Mouse (Mus musculus): ENCODE measurements around the gene Rpusd2. TPM values are rescaled to one million over a fixed set of nuclear protein-coding genes. Genes with fewer than 3 reads are reported as not detected.

The Rpusd2 gene
- polyA plus RNA-seq, 1 experiment: 16.2 TPM

GRCm38 (mm10) chr2:119024536-119025238 is 9.9 kb upstream of the Rpusd2 start:
- H3K4me1 ChIP-seq (ENCODE audit: control insufficient read depth, insufficient read depth, low read length): no peaks in the 10 kb centered on the region
- no peak overlapping the region for H3K9ac ChIP-seq (ENCODE audit: low read depth, poor library complexity, severe bottlenecking)
- H3K36me3 ChIP-seq (ENCODE audit: control insufficient read depth, insufficient read depth, low read length, poor library complexity, severe bottlenecking): peaks cover 8% of the 10 kb centered on the region; the same call in 1 of the 2 replicates
- no peaks in the 10 kb centered on the region for H3K27me3 ChIP-seq (ENCODE audit: control insufficient read depth, insufficient read depth, low read length, poor library complexity, severe bottlenecking)
- no peak overlapping the region for H3K27ac ChIP-seq (ENCODE audit: insufficient read depth, low read length)
- H3K9me3 ChIP-seq (replicated peaks; ENCODE audit: control insufficient read depth, insufficient read depth, low read length, poor library complexity, severe bottlenecking): 0 out of 2 replicates have a peak, but pooled peaks cover 3% of the 10 kb centered on the region
- no peak overlapping the region for H3K4me3 ChIP-seq (ENCODE audit: low read depth, low read length)
- TF ChIP-seq CTCF (IDR thresholded peaks at IDR 0.05; ENCODE audit: low read depth, low read length): peak; percentile 22
- TF ChIP-seq EP300 (IDR thresholded peaks at IDR 0.05; ENCODE audit: insufficient read depth, low read depth, low read length): no peak

- Histone ChIP-seq H3K4me3 (ENCODE audit: low read depth, low read length) (no peak overlapping the region), H3K4me1 (ENCODE audit: control insufficient read depth, insufficient read depth, low read length) (no peaks in the 10 kb centered on the region), H3K27me3 (ENCODE audit: control insufficient read depth, insufficient read depth, low read length, poor library complexity, severe bottlenecking) (no peaks in the 10 kb centered on the region), H3K27ac (ENCODE audit: insufficient read depth, low read length) (no peak overlapping the region), H3K9ac (ENCODE audit: low read depth, poor library complexity, severe bottlenecking) (no peak overlapping the region), H3K36me3 (ENCODE audit: control insufficient read depth, insufficient read depth, low read length, poor library complexity, severe bottlenecking) (peaks cover 8% of the 10 kb centered on the region; the same call in 1 of the 2 replicates), H3K9me3 (replicated peaks; ENCODE audit: control insufficient read depth, insufficient read depth, low read length, poor library complexity, severe bottlenecking) (0 out of 2 replicates have a peak, but pooled peaks cover 3% of the 10 kb centered on the region)
- TF ChIP-seq CTCF (IDR thresholded peaks at IDR 0.05; ENCODE audit: low read depth, low read length) (no peak), EP300 (IDR thresholded peaks at IDR 0.05; ENCODE audit: insufficient read depth, low read depth, low read length) (no peak)
These were observed 9.4 kb upstream of the Rpusd2 start for GRCm38 (mm10) chr2:119025239-119025616.

DNA sequence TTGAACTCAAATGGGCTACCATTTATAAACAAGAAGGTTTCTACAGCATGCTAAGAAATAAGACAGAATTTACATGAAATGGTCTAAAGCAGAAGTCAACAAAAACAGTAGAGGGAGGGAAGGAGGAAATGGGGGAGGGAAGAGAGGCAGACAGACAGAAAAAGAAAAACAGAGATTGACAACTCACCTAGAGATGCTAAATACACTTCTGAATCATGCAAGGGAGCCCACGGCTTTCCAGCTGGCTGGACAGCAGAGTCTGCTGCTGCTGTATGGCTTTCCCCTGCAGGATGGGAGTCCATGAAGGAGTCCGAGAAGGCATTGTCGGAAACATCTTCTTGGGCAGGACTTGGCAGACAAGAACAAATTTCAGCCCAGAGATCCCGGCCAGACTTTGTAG is 7.6 kb upstream of the Rpusd2 start:
- Histone ChIP-seq H3K9ac (ENCODE audit: low read depth, poor library complexity, severe bottlenecking) (no peak overlapping the region), H3K4me3 (ENCODE audit: low read depth, low read length) (no peak overlapping the region), H3K9me3 (replicated peaks; ENCODE audit: control insufficient read depth, insufficient read depth, low read length, poor library complexity, severe bottlenecking) (0 out of 2 replicates have a peak, but pooled peaks cover 1% of the 10 kb centered on the region), H3K27me3 (ENCODE audit: control insufficient read depth, insufficient read depth, low read length, poor library complexity, severe bottlenecking) (no peaks in the 10 kb centered on the region), H3K27ac (ENCODE audit: insufficient read depth, low read length) (no peak overlapping the region), H3K36me3 (ENCODE audit: control insufficient read depth, insufficient read depth, low read length, poor library complexity, severe bottlenecking) (0 out of 2 replicates have a peak, but pooled peaks cover under 1% of the 10 kb centered on the region), H3K4me1 (ENCODE audit: control insufficient read depth, insufficient read depth, low read length) (no peaks in the 10 kb centered on the region)
- TF ChIP-seq POLR2A (IDR thresholded peaks at IDR 0.05; ENCODE audit: insufficient read depth, low read length): no peak
- TF ChIP-seq EP300 (IDR thresholded peaks at IDR 0.05; ENCODE audit: insufficient read depth, low read depth, low read length): no peak
- no peak for TF ChIP-seq CTCF (IDR thresholded peaks at IDR 0.05; ENCODE audit: low read depth, low read length)

DNA sequence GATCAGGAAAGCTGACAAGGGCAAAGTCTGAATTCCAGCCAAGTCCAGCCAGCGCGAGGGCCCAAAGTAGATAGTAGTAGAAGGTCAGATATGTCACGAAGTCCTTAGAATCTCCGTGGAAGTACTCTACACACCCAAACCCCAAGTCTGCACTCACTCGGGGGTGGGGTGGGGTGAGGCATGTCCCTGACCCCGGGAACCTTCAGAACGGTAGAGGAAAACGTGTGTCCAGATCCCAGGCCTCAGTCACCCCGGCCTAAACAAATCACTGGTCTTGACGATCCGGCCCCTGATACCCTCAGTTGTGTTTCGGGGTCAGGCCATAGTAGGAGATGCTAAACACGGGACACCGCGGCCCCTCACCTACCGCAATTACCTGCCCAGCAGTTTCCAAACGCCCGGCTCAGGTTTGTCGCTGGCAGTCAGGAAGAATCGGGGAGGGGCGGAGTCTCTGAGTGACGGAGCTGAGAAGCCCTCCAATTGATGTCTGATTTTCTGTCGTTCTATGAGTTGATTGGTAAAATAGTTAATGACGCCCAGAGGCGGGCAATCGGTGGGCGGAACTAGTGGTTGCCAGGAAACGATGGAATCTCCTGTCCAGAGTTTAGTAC is 5.5 kb upstream of the Rpusd2 start, which contains the start of gene Ccdc32:
TSS of gene Ccdc32 (minus strand) at position 453 of the 611 bp plus-strand sequence.
- Histone ChIP-seq H3K27me3 (ENCODE audit: control insufficient read depth, insufficient read depth, low read length, poor library complexity, severe bottlenecking) (no peaks in the 10 kb centered on the region), H3K4me1 (ENCODE audit: control insufficient read depth, insufficient read depth, low read length) (no peaks in the 10 kb centered on the region), H3K36me3 (ENCODE audit: control insufficient read depth, insufficient read depth, low read length, poor library complexity, severe bottlenecking) (no peaks in the 10 kb centered on the region), H3K9me3 (replicated peaks; ENCODE audit: control insufficient read depth, insufficient read depth, low read length, poor library complexity, severe bottlenecking) (no peaks in the 10 kb centered on the region), H3K9ac (ENCODE audit: low read depth, poor library complexity, severe bottlenecking) (peak within 1 kb of the TSS; percentile 54), H3K27ac (ENCODE audit: insufficient read depth, low read length) (no peak within 1 kb of the TSS), H3K4me3 (ENCODE audit: low read depth, low read length) (peak within 1 kb of the TSS; percentile 97)
- TF ChIP-seq CTCF (IDR thresholded peaks at IDR 0.05; ENCODE audit: low read depth, low read length) (no peak), POLR2A (IDR thresholded peaks at IDR 0.05; ENCODE audit: insufficient read depth, low read length) (peak; percentile 41)

GRCm38 (mm10) chr2:119032191-119032590 is 2.4 kb upstream of the Rpusd2 start:
- TF ChIP-seq EP300 (IDR thresholded peaks at IDR 0.05; ENCODE audit: insufficient read depth, low read depth, low read length) (no peak), POLR2A (IDR thresholded peaks at IDR 0.05; ENCODE audit: insufficient read depth, low read length) (no peak), CTCF (IDR thresholded peaks at IDR 0.05; ENCODE audit: low read depth, low read length) (no peak)
- Histone ChIP-seq H3K9me3 (replicated peaks; ENCODE audit: control insufficient read depth, insufficient read depth, low read length, poor library complexity, severe bottlenecking) (no peaks in the 10 kb centered on the region), H3K9ac (ENCODE audit: low read depth, poor library complexity, severe bottlenecking) (no peak overlapping the region), H3K4me3 (ENCODE audit: low read depth, low read length) (no peak overlapping the region), H3K4me1 (ENCODE audit: control insufficient read depth, insufficient read depth, low read length) (no peaks in the 10 kb centered on the region), H3K27ac (ENCODE audit: insufficient read depth, low read length) (no peak overlapping the region), H3K27me3 (ENCODE audit: control insufficient read depth, insufficient read depth, low read length, poor library complexity, severe bottlenecking) (no peaks in the 10 kb centered on the region), H3K36me3 (ENCODE audit: control insufficient read depth, insufficient read depth, low read length, poor library complexity, severe bottlenecking) (peaks cover 4% of the 10 kb centered on the region; the same call in 1 of the 2 replicates)

DNA sequence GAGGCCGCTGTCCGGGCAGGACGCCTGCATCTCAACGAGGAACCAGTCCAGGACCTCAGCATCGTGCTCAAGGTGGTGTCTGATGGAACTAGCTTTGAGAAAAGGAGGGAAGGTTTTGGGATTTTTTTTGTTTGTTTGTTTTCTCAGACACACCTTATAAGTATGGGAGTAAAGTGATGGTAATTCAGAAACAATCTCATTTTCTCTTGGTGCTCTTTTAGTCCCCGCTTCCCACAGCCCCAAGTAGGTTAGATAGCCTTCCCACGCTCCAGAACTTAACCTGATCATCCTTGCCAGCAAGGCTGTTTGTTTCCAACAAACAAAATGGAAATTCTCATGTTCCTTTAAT is 781 bp downstream of the Rpusd2 start:
- Histone ChIP-seq H3K36me3 (ENCODE audit: control insufficient read depth, insufficient read depth, low read length, poor library complexity, severe bottlenecking) (peaks cover 26% of the 10 kb centered on the region), H3K4me3 (ENCODE audit: low read depth, low read length) (peak overlapping the region; percentile 90), H3K9ac (ENCODE audit: low read depth, poor library complexity, severe bottlenecking) (peak overlapping the region; percentile 84), H3K9me3 (replicated peaks; ENCODE audit: control insufficient read depth, insufficient read depth, low read length, poor library complexity, severe bottlenecking) (no peaks in the 10 kb centered on the region), H3K27me3 (ENCODE audit: control insufficient read depth, insufficient read depth, low read length, poor library complexity, severe bottlenecking) (no peaks in the 10 kb centered on the region), H3K27ac (ENCODE audit: insufficient read depth, low read length) (0 out of 2 replicates have a peak overlapping the region, but pooled peaks have one; percentile 22), H3K4me1 (ENCODE audit: control insufficient read depth, insufficient read depth, low read length) (no peaks in the 10 kb centered on the region)
- TF ChIP-seq POLR2A (IDR thresholded peaks at IDR 0.05; ENCODE audit: insufficient read depth, low read length): no peak
- no peak for TF ChIP-seq CTCF (IDR thresholded peaks at IDR 0.05; ENCODE audit: low read depth, low read length)
- TF ChIP-seq EP300 (IDR thresholded peaks at IDR 0.05; ENCODE audit: insufficient read depth, low read depth, low read length): no peak
